Comparison of ENCODE assay signal across 28 mouse cellular contexts in genomic region chr5:71227615-71228014, GRCm38 (mm10).
"Had no signal": no experiment of that assay in that cellular context is flagged by ENCODE, and none has a peak within 500 bp of the region (broad histone marks: within the 10 kb centered on the region; RNA-seq: fewer than 3 reads in every experiment).

No protein-coding gene starts in this region.

- H3K4me3 ChIP-seq: embryonic facial prominence, embryonic 10.5 days; embryonic facial prominence, embryonic 12.5 days; embryonic facial prominence, embryonic 13.5 days; embryonic facial prominence, embryonic 15.5 days; erythroblast, embryonic 14.5 days; forebrain, embryonic 10.5 days; forebrain, embryonic 12.5 days; forebrain, embryonic 13.5 days; forebrain, embryonic 15.5 days; gastrocnemius, adult 2 months; heart, adult 2 months; heart, embryonic 10.5 days had no signal

- H3K27me3 ChIP-seq: embryonic facial prominence, embryonic 12.5 days; embryonic facial prominence, embryonic 13.5 days; embryonic facial prominence, embryonic 15.5 days; forebrain, embryonic 12.5 days; forebrain, embryonic 13.5 days; forebrain, embryonic 15.5 days had no signal

- ATAC-seq: forebrain, embryonic 13.5 days; forebrain, embryonic 14.5 days; forebrain, embryonic 15.5 days had no signal

- H3K36me3 ChIP-seq: embryonic facial prominence, embryonic 10.5 days; embryonic facial prominence, embryonic 12.5 days; embryonic facial prominence, embryonic 13.5 days; embryonic facial prominence, embryonic 15.5 days; forebrain, embryonic 10.5 days; forebrain, embryonic 12.5 days; forebrain, embryonic 15.5 days; heart, embryonic 10.5 days had no signal

- H3K27ac ChIP-seq: embryonic facial prominence, embryonic 10.5 days; embryonic facial prominence, embryonic 12.5 days; embryonic facial prominence, embryonic 13.5 days; embryonic facial prominence, embryonic 15.5 days; forebrain, embryonic 10.5 days; forebrain, embryonic 12.5 days; forebrain, embryonic 13.5 days; forebrain, embryonic 15.5 days; gastrocnemius, adult 2 months; heart, adult 2 months; heart, embryonic 10.5 days had no signal

- H3K4me1 ChIP-seq: embryonic facial prominence, embryonic 10.5 days; embryonic facial prominence, embryonic 12.5 days; embryonic facial prominence, embryonic 13.5 days; embryonic facial prominence, embryonic 15.5 days; forebrain, embryonic 10.5 days; forebrain, embryonic 12.5 days; forebrain, embryonic 13.5 days; forebrain, embryonic 15.5 days; heart, embryonic 10.5 days had no signal

- DNase-seq: cerebellum, adult 2 months; cerebellum, adult 8-10 months; cerebellum, adult 9-10 months; cerebellum, adult 9-11 months; cerebellum, postnatal 10 days; cerebellum, postnatal 14 days; cerebellum, postnatal 25 days; cerebellum, postnatal 36 days; embryo, embryonic 11 days; gastrocnemius, adult 2 months; gastrocnemius, postnatal 10 days; gastrocnemius, postnatal 14 days; gastrocnemius, postnatal 25 days; gastrocnemius, postnatal 36 days; heart, adult 11 months; heart, adult 18-20 months; heart, adult 2 months had no signal

- H3K4me2 ChIP-seq: embryonic facial prominence, embryonic 12.5 days; embryonic facial prominence, embryonic 13.5 days; embryonic facial prominence, embryonic 15.5 days; forebrain, embryonic 12.5 days; forebrain, embryonic 13.5 days; forebrain, embryonic 15.5 days had no signal

- H3K9ac ChIP-seq: embryonic facial prominence, embryonic 12.5 days; embryonic facial prominence, embryonic 13.5 days; embryonic facial prominence, embryonic 15.5 days; forebrain, embryonic 12.5 days; forebrain, embryonic 13.5 days; forebrain, embryonic 15.5 days had no signal

- H3K9me3 ChIP-seq: embryonic facial prominence, embryonic 10.5 days; embryonic facial prominence, embryonic 12.5 days; embryonic facial prominence, embryonic 13.5 days; embryonic facial prominence, embryonic 15.5 days; forebrain, embryonic 10.5 days; forebrain, embryonic 12.5 days; forebrain, embryonic 13.5 days; forebrain, embryonic 15.5 days; heart, embryonic 10.5 days had no signal
